Mouse (Mus musculus) sigmoid colon, adult 10 weeks (tissue): Measurements from ENCODE around the gene Elp5. TPM values are rescaled to one million over a fixed set of nuclear protein-coding genes. Genes with fewer than 3 reads are reported as not detected.

Experiments
- polyA plus RNA-seq: library from polyadenylated mRNA; stranded (reverse); fragments of 350-450 nt; fragmentation: Illumina TruSeq; extraction: RNeasy Lipid Tissue Mini Kit (QIAGEN cat#74804); gene quantifications from one replicate; pipeline ENCODE4 v1.2.3, GENCODE M21; 2014; ENCODE audit warnings: low read depth, low replicate concordance

Elp5 gene
- polyA plus RNA-seq, result 5.0 TPM

GRCm38 (mm10) chr11:69982225-69982624 lies at the start of gene Elp5:
Gene Elp5, minus strand, starts transcription at chr11:69982517.

GRCm38 (mm10) chr11:70016669-70017068 lies 34.4 kb upstream of the Elp5 start, which contains the start of gene Dlg4:
Gene Dlg4, plus strand, starts transcription at chr11:70016942.

GRCm38 (mm10) chr11:70014880-70015558 lies 32.7 kb upstream of the Elp5 start, which contains the start of gene Acadvl:
Gene Acadvl, minus strand, starts transcription at chr11:70015411.

GRCm38 (mm10) chr11:70000396-70000898 lies 18.1 kb upstream of the Elp5 start, which contains the start of gene Dvl2:
Gene Dvl2, plus strand, starts transcription at chr11:70000595.

GRCm38 (mm10) chr11:69995391-69995960 lies 13.2 kb upstream of the Elp5 start, which contains the start of gene Phf23:
Gene Phf23, plus strand, starts transcription at chr11:69995777.

GRCm38 (mm10) chr11:69990850-69991691 lies 8.8 kb upstream of the Elp5 start, which contains the start of gene Gabarap:
Gene Gabarap, plus strand, starts transcription at chr11:69991143.

GRCm38 (mm10) chr11:69981141-69981762 lies 1.1 kb downstream of the Elp5 start, which contains the start of gene Ctdnep1:
Gene Ctdnep1, plus strand, starts transcription at chr11:69981156.

GRCm38 (mm10) chr11:69964650-69965270 lies 17.6 kb downstream of the Elp5 start, which contains the start of gene Cldn7:
Gene Cldn7, plus strand, starts transcription at chr11:69964779.

GRCm38 (mm10) chr11:69948066-69948762 lies 34.1 kb downstream of the Elp5 start, which contains the start of gene Slc2a4:
Gene Slc2a4, minus strand, starts transcription at chr11:69948188.

GRCm38 (mm10) chr11:69935137-69935879 lies 47.0 kb downstream of the Elp5 start, which contains the start of gene Ybx2:
Gene Ybx2, plus strand, starts transcription at chr11:69935796.

GRCm38 (mm10) chr11:69921114-69922011 lies 61.0 kb downstream of the Elp5 start, which contains the start of gene Eif5a:
Gene Eif5a, minus strand, starts transcription at chr11:69921958.

Other genes starting within 250 kb of the Elp5 start
- gene Polr2a, start 223.9 kb downstream of the Elp5 start, polyA plus RNA-seq, result 25.7 TPM
- gene Slc35g3, start 220.5 kb downstream of the Elp5 start, polyA plus RNA-seq, result not detected
- 17.7 TPM for gene Zbtb4, start 216.6 kb downstream of the Elp5 start, polyA plus RNA-seq
- 4.0 TPM for gene Chrnb1, start 186.6 kb downstream of the Elp5 start, polyA plus RNA-seq
- gene Fgf11, start 180.7 kb downstream of the Elp5 start, polyA plus RNA-seq, result 9.5 TPM
- 11.7 TPM for gene Tmem102, start 176.9 kb downstream of the Elp5 start, polyA plus RNA-seq
- gene Gm39566, start 167.2 kb downstream of the Elp5 start, polyA plus RNA-seq, result not detected
- gene Spem2, start 164.1 kb downstream of the Elp5 start, polyA plus RNA-seq, result not detected
- gene Spem1, start 160.3 kb downstream of the Elp5 start, polyA plus RNA-seq, result not detected
- gene Nlgn2, start 144.7 kb downstream of the Elp5 start, polyA plus RNA-seq, result 0.88 TPM
- gene Tmem256, start 144.0 kb downstream of the Elp5 start, polyA plus RNA-seq, result 18.5 TPM
- 0.98 TPM for gene Plscr3, start 136.1 kb downstream of the Elp5 start, polyA plus RNA-seq
- 5.4 TPM for gene Tnk1, start 123.8 kb downstream of the Elp5 start, polyA plus RNA-seq
- not detected for gene Tmem95, start 104.5 kb downstream of the Elp5 start, polyA plus RNA-seq
- gene Kctd11, start 101.1 kb downstream of the Elp5 start, polyA plus RNA-seq, result 2.9 TPM
- 0.57 TPM for gene Acap1, start 87.0 kb downstream of the Elp5 start, polyA plus RNA-seq
- 3.7 TPM for gene 2810408A11Rik, start 81.5 kb downstream of the Elp5 start, polyA plus RNA-seq
- 2.6 TPM for gene Neurl4, start 81.4 kb downstream of the Elp5 start, polyA plus RNA-seq
- 18.3 TPM for gene Gps2, start 68.6 kb downstream of the Elp5 start, polyA plus RNA-seq
- gene Eif5a, start 60.6 kb downstream of the Elp5 start, polyA plus RNA-seq, result 144 TPM
- gene Ybx2, start 46.7 kb downstream of the Elp5 start, polyA plus RNA-seq, result 22.3 TPM
- gene Slc2a4, start 34.3 kb downstream of the Elp5 start, polyA plus RNA-seq, result 0.98 TPM
- 214 TPM for gene Cldn7, start 17.7 kb downstream of the Elp5 start, polyA plus RNA-seq
- gene Ctdnep1, start 1.4 kb downstream of the Elp5 start, polyA plus RNA-seq, result 55.0 TPM
- 508 TPM for gene Gabarap, start 8.6 kb upstream of the Elp5 start, polyA plus RNA-seq
- 22.4 TPM for gene Phf23, start 13.3 kb upstream of the Elp5 start, polyA plus RNA-seq
- gene Dvl2, start 18.1 kb upstream of the Elp5 start, polyA plus RNA-seq, result 0.63 TPM
- gene Acadvl, start 32.9 kb upstream of the Elp5 start, polyA plus RNA-seq, result 9.9 TPM
- 1.0 TPM for gene Dlg4, start 34.4 kb upstream of the Elp5 start, polyA plus RNA-seq
- gene Asgr1, start 71.6 kb upstream of the Elp5 start, polyA plus RNA-seq, result not detected
- not detected for gene Asgr2, start 110.1 kb upstream of the Elp5 start, polyA plus RNA-seq
- gene Mgl2, start 147.8 kb upstream of the Elp5 start, polyA plus RNA-seq, result 5.0 TPM
- gene Clec10a, start 173.7 kb upstream of the Elp5 start, polyA plus RNA-seq, result 3.1 TPM
- 0.69 TPM for gene Slc16a11, start 230.2 kb upstream of the Elp5 start, polyA plus RNA-seq
- 3.1 TPM for gene Slc16a13, start 238.5 kb upstream of the Elp5 start, polyA plus RNA-seq
- gene Bcl6b, start 247.3 kb upstream of the Elp5 start, polyA plus RNA-seq, result 2.3 TPM